Mouse (Mus musculus) heart, postnatal 4 days (tissue): ENCODE measurements around the gene Fancd2os. TPM values are rescaled to one million over a fixed set of nuclear protein-coding genes. Genes with fewer than 3 reads are reported as not detected.

Experiments
- DNase-seq: peaks from one replicate; pipeline ENCODE4 v3.0.0; 2021
- total RNA-seq, 2 experiments: library from RNA; stranded (reverse); gene quantifications; 2 replicates each; pipeline ENCODE4 v1.2.3; 2021

Fancd2os gene
- total RNA-seq, 2 experiments from 2014 or later: not detected

GRCm38 (mm10) chr6:113604432-113605223 is 4.1 kb upstream of the Fancd2os start, which contains the start of gene Brk1:
Brk1 (plus strand) TSS chr6:113604772.
- peak; percentile 87 for DNase-seq

GRCm38 (mm10) chr6:113603993-113604392 is 3.5 kb upstream of the Fancd2os start:
- DNase-seq: no peak

DNA sequence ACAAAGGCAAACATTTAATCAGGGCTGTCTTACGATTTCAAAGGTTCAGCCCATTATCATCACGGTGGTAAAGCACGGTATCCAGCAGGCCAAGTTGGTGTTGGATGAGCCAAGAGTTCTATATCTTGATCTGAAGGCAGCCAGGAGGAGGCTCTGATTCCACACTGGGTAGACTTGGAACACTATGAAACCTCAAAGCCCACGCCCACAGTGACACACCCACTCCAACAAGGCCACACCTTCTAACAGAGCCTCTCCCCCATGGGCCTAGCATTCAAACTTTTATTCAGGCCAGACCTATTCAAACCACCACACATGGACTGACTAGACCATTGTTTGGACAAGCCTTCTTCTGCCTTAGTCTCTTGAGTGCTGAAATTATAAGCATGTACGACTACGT is 2.3 kb upstream of the Fancd2os start:
- DNase-seq: no peak

DNA sequence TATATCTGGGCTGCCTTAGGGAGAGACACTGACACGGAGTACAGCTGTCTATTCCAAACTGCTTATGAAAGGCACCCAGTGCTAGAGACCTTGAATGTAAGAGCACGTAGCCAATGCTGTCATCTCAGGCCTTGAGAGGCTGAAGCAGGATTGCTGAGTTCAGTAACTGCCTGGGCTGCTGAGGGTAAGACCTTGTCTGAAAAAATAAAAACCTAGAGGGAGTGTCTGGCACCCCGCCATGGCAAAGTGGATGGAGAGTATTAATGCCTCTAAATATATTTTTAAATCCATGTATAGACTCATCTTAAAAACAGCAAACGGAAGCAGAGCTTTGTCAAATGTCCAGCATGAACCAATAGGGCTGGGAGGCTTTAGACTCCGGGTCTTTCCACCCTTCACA is 682 bp downstream of the Fancd2os start:
- DNase-seq: peak; percentile 21

DNA sequence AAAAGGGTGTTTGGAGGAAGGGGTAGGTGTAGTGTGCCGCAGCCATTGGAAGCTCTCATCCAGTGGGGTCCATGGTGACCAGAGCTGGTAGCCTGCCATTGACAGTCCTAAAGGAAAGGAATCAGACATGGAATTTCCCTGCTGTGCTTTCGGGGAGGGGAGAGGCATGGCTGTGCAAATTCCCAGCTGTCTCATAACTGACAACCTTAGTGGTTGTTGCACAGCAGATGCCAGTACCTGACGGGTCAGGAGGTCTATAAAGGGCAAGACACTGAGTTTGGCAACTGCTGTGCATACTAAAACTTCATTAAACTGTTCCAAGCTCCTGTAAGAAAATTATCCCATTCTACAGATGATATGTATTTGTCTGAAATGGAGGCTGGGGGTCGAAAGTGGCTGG is 2.6 kb downstream of the Fancd2os start:
- DNase-seq: no peak

GRCm38 (mm10) chr6:113592637-113593036 is 7.9 kb downstream of the Fancd2os start:
- no peak for DNase-seq

GRCm38 (mm10) chr6:113586466-113587183 is 13.9 kb downstream of the Fancd2os start:
- DNase-seq: peak; percentile 45

- no peak for DNase-seq
These were observed 15.4 kb downstream of the Fancd2os start for GRCm38 (mm10) chr6:113585065-113585464.

DNA sequence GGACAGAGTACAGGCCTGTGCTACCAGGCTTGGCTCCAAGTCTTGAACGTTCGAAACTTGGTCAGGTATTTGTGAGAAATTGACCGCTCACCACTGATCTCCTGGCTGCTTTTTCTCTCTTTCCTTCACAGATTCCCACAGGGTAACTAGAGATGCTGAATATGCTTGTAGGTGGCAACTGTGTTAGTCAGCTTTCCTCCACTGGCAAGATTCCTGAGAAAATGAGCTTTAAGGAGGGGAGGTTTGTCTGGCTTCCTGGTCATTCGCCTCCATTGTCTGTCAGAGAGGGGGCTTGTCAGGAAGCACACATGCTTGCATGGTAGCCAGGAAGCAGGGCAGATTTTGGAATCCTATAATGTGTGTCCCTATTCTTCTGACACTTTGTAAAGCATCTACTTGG is 17.5 kb downstream of the Fancd2os start:
- DNase-seq: no peak

GRCm38 (mm10) chr6:113579306-113579705 is 21.2 kb downstream of the Fancd2os start:
- DNase-seq: no peak

DNA sequence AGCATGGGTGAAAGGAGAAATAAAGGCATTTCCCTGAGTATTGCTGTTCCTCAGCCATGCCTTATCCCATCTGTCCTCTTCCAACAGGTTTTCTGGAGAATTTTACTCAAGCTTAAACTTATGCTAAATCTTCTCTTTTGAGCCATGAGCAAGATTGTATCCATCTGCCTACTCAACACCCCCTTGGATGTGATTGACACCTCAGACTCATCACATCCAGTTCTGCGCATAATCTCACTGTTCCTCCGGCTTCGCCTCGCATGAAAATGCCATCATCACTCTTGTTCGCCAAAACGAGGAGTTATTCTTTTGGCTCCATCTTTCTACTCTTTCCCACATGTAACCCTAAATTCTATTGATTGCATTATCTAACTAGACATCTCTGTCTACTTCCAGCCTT is 24.5 kb downstream of the Fancd2os start:
- no peak for DNase-seq

GRCm38 (mm10) chr6:113564557-113564956 is 36.0 kb downstream of the Fancd2os start:
- DNase-seq: no peak

DNA sequence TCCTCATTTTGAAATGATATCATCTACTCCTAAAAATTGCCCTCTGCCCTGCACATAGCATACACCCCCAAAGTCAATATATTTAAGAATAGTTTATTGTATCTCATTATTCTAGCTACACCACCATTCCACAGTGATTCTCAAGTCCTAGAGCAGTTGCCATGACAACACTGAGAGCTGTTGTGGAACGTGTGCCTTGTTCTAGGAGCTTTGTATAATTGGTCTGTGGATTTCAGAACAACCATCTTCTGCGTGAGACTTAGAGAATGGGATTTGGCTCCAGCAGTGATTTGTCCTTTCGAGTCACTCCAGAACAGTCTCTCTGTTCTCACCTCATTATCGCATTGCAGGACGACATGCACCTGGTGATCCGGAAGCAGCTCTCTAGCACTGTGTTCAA is 40.8 kb downstream of the Fancd2os start:
- no peak for DNase-seq

Other genes with a start within 250 kb of the Fancd2os start
- 10 to 100 TPM; 23.8 to 26.0 TPM for gene Tada3, start 222.8 kb downstream of the Fancd2os start, total RNA-seq
- gene Arpc4, start 222.6 kb downstream of the Fancd2os start, total RNA-seq: 100 to 1,000 TPM; 142 to 143 TPM
- 1 to 10 TPM; 1.7 to 2.7 TPM for gene Ttll3, start 211.5 kb downstream of the Fancd2os start, total RNA-seq
- 1 to 10 TPM; 7.1 to 7.9 TPM for gene Rpusd3, start 181.4 kb downstream of the Fancd2os start, total RNA-seq
- 1 to 10 TPM; 1.8 to 2.3 TPM for gene Cidec, start 165.0 kb downstream of the Fancd2os start, total RNA-seq
- 10 to 100 TPM; 28.3 to 34.7 TPM for gene Jagn1, start 158.1 kb downstream of the Fancd2os start, total RNA-seq
- gene Il17re, start 142.2 kb downstream of the Fancd2os start, total RNA-seq: 1 to 10 TPM; 1.1 to 1.3 TPM
- 10 to 100 TPM in 1 of 2 experiments, 1 to 10 TPM in 1; 7.9 to 10.2 TPM for gene Il17rc, start 129.3 kb downstream of the Fancd2os start, total RNA-seq
- gene Creld1, start 117.4 kb downstream of the Fancd2os start, total RNA-seq: 10 to 100 TPM; 34.6 to 41.5 TPM
- not detected for gene Prrt3, start 98.8 kb downstream of the Fancd2os start, total RNA-seq
- 10 to 100 TPM; 61.9 to 63.6 TPM for gene Emc3, start 69.1 kb downstream of the Fancd2os start, total RNA-seq
- 10 to 100 TPM in 1 of 2 experiments, 1 to 10 TPM in 1; 7.9 to 10.2 TPM for gene Fancd2, start 69.0 kb downstream of the Fancd2os start, total RNA-seq
- 100 to 1,000 TPM; 101 to 102 TPM for gene Brk1, start 4.1 kb upstream of the Fancd2os start, total RNA-seq
- gene Vhl, start 23.2 kb upstream of the Fancd2os start, total RNA-seq: 10 to 100 TPM; 13.6 to 18.6 TPM
- gene Irak2, start 37.8 kb upstream of the Fancd2os start, total RNA-seq: 10 to 100 TPM in 1 of 2 experiments, 1 to 10 TPM in 1; 8.9 to 11.1 TPM
- 10 to 100 TPM; 76.2 to 80.7 TPM for gene Tatdn2, start 96.3 kb upstream of the Fancd2os start, total RNA-seq
- not detected for gene Ghrl, start 119.2 kb upstream of the Fancd2os start, total RNA-seq
- gene Sec13, start 140.0 kb upstream of the Fancd2os start, total RNA-seq: 100 to 1,000 TPM; 123 to 125 TPM